Mouse (Mus musculus): ENCODE measurements around the gene Shc3. TPM values are rescaled to one million over a fixed set of nuclear protein-coding genes. Genes with fewer than 3 reads are reported as not detected.

The Shc3 gene
- total RNA-seq, 2 experiments from 2014 or later: 195 to 220 TPM

DNA sequence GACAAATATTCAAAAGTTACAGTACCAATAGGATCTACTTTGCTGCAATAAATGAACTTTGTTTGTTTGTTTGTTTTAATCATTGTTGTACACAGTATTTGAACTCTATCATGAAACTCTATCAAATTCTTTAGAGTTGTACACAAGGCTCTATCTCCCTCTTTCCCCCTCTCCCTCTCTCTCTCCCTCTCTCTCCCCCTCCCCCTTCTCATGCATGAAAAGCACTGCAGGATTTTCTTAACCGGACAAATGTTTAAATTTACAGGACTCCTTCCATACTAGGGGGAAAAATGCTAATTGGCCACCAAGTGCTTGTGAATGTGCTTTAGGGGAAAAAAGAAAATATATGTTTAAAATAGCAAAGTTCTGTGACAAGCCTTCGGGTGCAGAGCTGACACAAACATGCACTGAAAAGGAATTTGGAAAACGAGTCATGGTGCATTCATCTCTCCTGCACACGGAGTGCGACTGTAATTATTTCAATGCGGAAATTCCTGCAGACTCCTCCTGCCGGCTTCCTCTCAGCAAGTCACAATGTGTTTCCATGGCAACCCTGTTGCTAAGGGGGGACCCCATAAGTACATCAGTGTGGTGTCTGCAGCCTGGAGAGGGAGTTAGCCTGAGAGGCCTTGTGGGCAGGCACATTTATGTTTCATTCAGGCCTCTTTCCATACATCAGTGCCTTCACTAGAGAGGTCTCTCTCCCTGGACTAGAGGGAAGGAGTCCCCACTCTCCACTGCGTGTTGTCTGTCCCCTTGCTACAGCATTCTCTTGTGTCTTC, 11.2 kb upstream of the Shc3 start:
- intact Hi-C loops (cut with DNase I): no loop called here
- peak; percentile 54 to 60 for DNase-seq (ENCODE audit: low spot score in 2 of 2)

DNA sequence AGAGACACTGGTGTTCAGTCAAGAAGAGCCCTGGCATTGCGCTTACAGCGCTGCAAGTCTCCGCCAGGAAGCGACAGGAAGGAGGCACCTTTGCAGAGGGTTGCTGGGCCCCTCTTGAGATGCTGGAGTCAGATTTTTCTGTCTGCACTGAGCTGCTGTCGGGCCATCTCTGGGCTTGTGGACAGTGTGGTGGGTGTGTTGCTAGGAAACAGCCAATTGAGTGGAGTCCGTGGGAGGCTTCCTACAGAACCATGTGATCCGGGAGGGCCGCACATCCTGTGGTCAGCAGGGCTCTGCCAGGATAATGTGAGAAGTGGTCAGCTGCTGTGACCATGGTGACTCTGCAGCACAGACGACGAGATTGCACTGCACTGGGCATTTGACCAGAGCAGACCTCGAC, 4.6 kb upstream of the Shc3 start:
- intact Hi-C loops (cut with DNase I): no loop called here
- peak; percentile 78 to 82 for DNase-seq (ENCODE audit: low spot score in 2 of 2)

DNA sequence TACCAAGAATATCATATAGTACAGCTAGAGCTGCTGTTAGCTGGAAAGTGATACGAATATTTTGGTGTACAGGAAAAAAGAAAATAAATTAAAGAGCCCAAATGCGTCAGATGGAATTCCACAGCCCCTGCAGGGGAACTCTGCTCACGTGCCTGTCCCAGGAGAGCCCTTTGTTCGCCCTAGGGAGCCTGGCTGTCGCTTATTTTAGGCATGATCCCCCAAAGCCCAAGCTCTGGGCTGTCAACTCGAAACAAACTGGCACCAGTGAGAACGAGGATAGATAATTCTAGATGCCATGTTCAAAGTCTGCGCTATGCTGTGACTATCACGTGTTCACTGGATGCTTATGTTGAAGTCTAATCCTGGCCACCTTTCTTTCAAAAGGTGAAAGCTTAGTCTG, 892 bp upstream of the Shc3 start:
- intact Hi-C loops (cut with DNase I): no loop called here
- DNase-seq (ENCODE audit: low spot score in 2 of 2): no peak

DNA sequence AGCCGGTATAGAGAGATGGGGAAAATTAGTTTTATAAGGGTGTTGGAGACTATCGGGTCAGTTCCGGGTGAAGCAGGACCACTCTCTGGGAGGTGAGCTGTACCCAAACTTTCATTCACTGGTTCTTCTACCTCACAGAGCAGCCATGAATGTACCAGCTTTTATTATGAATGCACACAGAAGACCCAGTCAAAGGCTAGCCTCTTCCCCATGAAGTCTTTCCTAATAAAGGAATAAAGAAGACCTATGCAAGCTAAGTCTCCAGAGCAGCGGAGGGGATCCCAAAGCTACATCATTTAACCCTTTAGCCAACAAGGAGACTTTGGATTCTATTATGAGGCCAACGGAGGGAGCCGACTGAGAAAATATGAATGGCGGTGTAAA, 458 bp upstream of the Shc3 start:
- intact Hi-C loops (cut with DNase I): loop anchor here (2.0 to 5.0 kb wide), 4 partner anchors 33 to 132 kb away; no protein-coding TSS in a partner anchor

DNA sequence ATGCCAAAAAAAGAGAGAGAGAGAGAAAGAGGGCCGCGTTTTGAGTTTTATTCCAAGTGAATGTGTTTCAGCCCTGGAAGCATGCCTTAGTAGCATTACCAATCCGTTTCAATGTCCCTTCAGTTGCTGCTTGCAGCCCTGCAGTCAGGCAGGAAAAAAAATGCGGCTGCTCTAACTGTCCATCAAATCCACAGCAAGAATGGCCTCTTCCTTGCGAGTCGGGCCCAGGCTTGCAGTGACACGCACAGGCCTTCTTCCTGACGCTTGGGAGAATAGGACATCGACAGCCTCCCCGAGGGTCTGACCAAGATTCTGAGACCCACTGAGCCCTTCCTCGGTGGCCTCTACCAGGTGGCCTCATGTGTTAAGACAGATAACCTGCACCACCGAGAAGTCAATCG, 718 bp downstream of the Shc3 start:
- intact Hi-C loops (cut with DNase I): loop anchor here (2.0 to 5.0 kb wide), 4 partner anchors 34 to 131 kb away; no protein-coding TSS in a partner anchor
- DNase-seq (ENCODE audit: low spot score in 2 of 2): no peak

More for the DNA sequence above, 458 bp upstream of the Shc3 start:
- peak in 1 of 2 experiments; percentile 28 for DNase-seq (ENCODE audit: low spot score in 2 of 2)

DNA sequence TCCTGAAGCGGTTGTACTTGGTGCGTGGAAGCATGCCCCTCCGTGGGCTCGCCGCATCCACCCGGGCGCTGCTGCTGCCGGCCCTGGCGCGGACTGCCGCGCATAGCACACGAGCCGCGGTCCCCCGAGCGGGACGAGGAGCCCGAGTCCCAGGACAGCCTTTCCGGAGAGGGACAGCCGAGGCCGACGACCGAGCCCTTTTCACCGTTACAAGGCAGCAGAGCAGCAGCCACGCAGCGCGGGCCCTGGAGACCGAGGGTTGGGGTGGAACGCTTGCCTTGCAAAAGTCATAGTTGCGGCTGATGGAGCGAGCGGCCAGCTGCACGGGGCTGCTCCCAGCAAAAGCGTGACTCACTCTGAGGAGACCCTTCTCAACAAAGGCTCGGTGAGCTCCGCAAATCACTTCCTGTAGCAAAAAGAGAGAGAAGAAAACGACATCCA, 1.8 kb downstream of the Shc3 start:
- intact Hi-C loops (cut with DNase I): loop anchor here (5.0 kb wide), 3 partner anchors 35 to 130 kb away; no protein-coding TSS in a partner anchor
- peak; percentile 45 to 53 for DNase-seq (ENCODE audit: low spot score in 2 of 2)

DNA sequence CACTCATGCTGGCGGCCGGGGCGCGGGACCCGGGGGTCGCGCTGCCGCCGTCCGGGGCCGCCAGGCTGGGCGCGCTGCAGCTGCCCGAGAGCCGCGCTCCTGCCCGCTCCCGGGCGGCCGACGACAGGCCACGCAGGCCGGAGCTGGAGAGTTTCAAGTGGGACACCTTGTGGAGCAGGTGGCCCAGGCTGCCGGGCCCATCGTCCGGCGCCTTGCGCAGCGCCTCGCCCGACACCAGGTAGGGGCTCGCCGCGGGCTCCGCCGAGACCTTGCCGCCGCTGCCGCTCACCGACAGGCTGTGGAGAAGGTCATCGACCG, 2.2 kb downstream of the Shc3 start:
- intact Hi-C loops (cut with DNase I): loop anchor here (5.0 kb wide), 3 partner anchors 35 to 130 kb away; no protein-coding TSS in a partner anchor
- DNase-seq (ENCODE audit: low spot score in 2 of 2): peak; percentile 38 to 43

DNA sequence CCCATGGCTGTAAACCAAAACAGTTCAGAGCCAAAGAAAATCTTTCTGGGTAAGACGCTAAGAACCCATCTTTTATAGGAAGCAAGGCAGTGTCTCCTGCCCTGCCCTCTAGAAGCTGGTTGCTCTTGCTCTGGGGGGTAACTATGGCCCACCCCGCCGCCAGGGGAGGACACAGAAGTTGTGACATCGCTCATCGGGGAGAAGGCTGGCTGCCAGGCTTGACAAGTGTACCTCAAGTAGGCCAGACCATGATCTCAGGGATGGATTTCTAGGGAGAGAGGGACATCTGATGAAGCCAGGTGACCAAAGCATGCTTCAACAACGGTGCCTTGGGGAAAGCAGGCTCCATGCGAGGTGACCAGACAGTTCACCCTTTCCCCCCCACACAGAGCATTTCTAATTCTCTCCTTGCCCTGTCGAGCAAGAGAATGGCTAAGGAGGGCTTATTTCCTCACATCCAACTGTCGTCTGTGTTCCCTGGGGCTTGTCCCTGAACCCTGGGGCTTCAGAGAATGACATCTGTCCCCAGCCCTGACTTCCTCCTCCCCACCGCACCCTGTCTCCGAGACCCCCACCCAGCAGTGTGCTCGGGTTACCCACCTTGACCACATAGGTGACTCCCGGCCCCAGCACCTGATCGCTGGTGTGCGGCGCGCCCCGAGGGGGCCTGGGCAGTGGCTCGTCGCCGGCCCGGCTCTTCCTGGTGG, 2.7 kb downstream of the Shc3 start:
- DNase-seq (ENCODE audit: low spot score in 2 of 2): peak; percentile 25 to 44
- intact Hi-C loops (cut with DNase I): loop anchor here (5.0 kb wide), 3 partner anchors 36 to 129 kb away; no protein-coding TSS in a partner anchor

DNA sequence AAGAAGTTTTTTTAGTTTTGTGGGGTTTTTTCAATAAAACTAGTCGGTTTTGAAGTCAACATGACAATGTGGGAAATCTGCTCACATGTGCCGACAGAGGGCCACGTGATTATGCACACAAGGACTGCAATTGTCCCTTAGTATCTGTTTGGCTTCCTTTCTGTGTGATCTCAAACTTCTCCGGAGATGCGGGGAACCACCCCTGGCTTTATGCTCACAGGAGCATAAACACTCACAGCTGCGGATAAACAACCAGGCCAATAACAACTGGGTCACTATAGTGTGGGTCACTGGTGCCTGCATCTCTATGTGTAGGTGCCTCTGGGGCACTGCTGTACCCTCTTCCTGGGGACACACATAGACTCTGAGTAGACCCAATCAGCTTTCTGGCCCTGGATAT, 4.5 kb downstream of the Shc3 start:
- no peak for DNase-seq (ENCODE audit: low spot score in 2 of 2)
- intact Hi-C loops (cut with DNase I): loop anchor here (5.0 kb wide), 3 partner anchors 38 to 127 kb away; no protein-coding TSS in a partner anchor

DNA sequence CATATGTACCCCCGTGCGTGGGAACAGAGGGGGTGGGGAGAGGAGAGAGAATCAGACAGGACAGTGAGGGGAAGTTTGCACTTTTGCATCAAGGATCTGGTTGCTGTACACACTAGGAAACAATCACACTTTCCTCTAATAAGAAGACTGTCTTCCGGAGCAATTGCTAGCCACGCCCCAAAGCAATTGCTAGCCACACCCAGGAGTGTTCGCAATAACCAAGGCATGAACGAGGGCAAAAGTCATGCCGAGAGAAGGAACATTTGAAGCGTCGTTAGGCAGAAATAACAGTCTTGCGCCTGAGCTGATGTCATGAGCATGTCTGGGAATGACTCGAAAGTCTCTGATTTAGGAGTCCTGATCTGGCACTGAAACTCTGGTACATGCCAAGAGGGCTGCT, 15.9 kb downstream of the Shc3 start:
- no peak for DNase-seq (ENCODE audit: low spot score in 2 of 2)
- intact Hi-C loops (cut with DNase I): no loop called here

DNA sequence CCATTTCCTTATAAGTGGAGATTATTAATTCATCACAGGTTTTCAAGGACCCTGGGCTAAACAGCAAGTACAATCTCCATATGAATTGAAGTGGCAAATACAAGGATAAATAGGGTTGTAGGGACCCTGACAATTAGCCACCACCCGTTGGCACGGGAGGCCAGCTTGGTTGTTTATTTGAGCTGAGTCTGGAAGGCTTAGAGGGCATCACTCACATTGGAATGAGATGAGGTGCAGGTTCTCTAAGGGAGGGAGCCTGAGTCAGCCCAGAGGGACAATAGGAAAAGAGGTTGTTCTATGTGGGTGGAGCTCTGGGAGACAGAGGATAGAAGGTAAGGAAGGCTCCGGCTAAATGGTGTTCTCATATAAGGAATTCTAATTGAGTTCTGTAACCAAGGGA, 17.0 kb downstream of the Shc3 start:
- no peak for DNase-seq (ENCODE audit: low spot score in 2 of 2)
- intact Hi-C loops (cut with DNase I): no loop called here

DNA sequence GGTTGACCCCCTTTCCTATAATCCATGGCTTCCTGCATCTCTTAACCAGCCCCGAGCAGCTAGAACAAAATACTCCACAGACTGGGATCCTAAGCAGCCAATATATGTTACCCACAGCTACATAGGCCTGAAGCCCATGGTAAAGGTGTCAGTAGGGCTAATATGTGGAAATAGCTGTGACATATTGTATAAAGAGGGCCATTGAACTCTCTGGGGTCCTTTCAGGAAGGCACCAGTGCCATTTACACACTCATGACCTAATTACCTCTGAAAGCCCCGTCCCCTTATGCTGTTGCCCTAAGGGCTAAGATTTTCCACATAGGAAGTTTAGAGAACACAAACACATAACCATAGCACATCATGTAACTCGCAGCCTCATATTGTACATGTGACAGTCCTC, 17.4 kb downstream of the Shc3 start:
- DNase-seq (ENCODE audit: low spot score in 2 of 2): no peak
- intact Hi-C loops (cut with DNase I): no loop called here

DNA sequence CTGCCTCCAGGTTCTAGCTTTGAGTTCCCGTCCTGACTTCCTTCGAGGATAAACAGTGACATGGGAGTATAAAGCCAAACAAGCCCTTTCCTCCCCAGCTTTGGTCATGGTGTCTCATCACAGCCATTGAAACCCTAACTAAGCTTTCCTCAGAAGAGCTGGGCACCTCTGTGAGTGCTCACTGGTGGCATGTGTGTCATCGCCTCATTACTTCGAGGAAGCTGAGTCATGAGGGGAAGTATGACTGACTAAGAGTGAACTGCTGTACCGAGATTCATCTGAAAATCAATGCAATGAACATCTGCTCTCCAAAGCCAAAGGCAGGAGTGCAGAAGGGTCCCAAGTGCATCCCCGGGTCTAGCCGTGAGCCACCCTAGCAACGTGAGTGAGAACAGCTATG, 29.4 kb downstream of the Shc3 start:
- intact Hi-C loops (cut with DNase I): no loop called here
- DNase-seq (ENCODE audit: low spot score in 2 of 2): no peak

DNA sequence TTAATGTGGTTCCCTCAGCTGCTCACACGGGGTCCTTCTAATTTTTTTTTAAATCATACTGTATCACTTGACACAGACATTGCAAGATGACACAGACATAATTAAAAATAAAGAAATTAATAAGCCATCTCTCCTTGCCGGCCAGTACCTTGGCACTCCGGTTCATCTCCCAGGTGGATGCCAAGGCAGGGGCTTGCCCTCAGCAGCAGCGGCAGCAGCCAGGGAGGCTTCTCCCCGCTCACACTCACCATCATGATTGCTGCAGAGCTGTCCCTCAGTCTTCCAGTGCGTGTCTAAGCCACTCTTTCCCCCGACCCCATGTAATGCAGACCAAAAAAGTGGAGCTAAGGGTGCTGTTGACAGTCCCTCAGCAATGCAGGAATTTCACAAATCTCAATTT, 33.9 kb downstream of the Shc3 start:
- intact Hi-C loops (cut with DNase I): no loop called here
- DNase-seq (ENCODE audit: low spot score in 2 of 2): no peak

DNA sequence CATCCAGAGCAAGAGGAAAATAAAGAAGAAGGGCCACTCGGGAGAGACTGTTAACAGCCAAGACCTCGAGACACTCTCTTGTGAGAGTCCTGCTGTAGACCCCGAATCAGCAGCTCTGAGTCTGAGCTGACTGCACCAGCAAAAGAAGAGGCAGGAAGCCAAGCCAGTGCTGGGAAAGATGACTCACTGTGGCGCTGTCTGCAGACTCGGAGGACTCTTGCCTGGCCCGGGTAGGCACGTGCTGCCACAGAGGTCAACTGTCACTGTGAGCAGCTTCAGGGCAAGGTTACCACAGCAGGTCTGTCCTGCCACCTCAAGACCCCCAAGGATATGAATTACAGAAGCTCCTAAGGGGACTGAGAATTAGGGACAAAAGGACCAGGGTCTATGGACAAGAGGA, 42.7 kb downstream of the Shc3 start:
- intact Hi-C loops (cut with DNase I): no loop called here
- DNase-seq (ENCODE audit: low spot score in 2 of 2): peak; percentile 52 to 58

DNA sequence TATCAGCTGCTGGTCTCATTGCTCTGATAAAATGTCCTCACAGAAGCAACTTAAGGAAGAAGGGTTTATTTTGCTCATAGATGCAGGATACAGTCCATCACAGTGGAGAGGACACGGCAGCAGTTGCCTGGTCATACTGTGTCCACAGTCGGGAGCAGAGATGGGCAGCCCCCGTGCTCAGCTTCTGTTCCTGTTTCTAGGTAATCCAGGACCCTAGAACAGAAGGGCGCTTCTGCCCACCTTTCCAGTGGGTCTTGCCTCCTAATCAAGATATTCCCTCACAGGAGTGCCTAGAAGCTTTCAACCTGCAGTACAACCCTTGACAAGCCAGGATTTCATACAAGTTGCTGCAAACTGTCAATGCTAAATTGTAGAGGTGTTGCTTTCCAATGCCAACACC, 44.9 kb downstream of the Shc3 start:
- no peak for DNase-seq (ENCODE audit: low spot score in 2 of 2)
- intact Hi-C loops (cut with DNase I): no loop called here

DNA sequence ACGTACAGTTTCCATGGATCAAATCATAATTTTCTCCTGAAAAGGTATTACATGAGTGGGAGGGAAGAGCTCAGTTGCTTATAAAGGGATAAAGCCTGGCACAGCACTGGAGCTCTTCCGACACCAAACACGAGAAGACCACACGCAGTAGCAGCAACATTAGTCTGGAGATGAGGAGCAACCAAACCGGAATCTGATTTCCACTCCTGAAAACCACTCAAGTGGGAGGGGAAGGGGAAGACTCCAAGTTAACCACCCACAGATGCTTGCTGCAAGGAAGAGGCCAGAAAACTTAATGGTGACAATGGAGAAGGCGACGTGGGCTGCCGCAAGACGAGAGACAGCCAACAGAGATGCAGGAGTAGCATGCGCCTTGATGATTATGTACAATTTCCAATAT, 45.9 kb downstream of the Shc3 start:
- no peak for DNase-seq (ENCODE audit: low spot score in 2 of 2)
- intact Hi-C loops (cut with DNase I): no loop called here

DNA sequence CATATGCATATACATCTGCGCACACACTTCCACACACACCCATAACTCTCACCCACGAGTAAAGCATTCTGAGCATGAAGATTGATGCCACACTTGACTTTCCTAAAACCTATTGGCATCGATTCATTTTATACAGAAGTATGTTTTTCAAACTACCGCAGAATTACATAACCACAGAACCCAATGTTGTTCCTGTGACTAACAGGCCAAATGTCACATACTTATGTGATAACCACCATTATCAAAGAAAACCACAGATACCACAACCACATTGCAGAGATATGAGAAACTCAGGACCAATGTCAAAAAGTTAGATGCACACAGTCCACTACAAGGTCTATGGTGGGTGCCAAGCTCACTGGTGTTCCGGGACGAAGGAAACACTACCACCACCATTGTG, 50.3 kb downstream of the Shc3 start:
- intact Hi-C loops (cut with DNase I): no loop called here
- no peak for DNase-seq (ENCODE audit: low spot score in 2 of 2)

DNA sequence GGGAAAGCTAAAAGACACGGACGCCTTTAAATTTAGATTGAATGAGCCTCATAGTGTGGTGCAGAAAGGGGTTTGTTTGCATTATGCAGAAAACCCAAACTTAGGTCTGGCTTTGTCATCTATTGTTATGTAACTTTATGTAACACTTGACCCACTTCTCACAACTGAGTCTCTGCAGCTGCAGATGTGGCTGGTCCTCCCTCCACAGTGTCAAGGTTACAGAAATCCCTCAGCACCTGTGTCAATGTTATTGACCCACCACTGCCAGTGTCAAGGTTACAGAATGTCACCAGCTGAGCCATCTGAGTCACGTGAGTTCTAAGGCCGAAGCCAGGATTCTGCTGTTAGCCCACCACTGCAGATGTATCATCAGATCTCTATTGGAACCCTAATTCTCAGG, 51.3 kb downstream of the Shc3 start:
- intact Hi-C loops (cut with DNase I): no loop called here
- DNase-seq (ENCODE audit: low spot score in 2 of 2): no peak

DNA sequence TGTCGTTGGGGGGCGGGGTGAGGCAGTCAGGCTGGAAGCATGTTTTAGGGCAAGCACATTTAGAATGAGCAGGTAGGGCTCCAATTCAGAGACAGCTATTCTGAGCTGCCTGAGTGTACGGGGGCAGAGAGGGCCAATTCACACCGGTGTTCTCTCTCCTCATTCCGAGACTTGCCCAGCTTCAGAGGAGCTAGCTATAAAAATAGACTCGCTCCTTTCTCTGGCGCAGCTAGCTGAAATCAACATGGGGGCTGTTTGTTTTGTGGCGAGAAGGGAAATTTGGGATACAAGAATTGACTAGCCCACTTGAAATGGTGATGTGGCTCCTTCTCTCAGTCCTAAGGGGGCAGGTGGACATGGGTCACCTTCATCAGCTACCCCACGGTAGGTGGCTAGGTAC, 60.4 kb downstream of the Shc3 start:
- DNase-seq (ENCODE audit: low spot score in 2 of 2): no peak
- intact Hi-C loops (cut with DNase I): no loop called here

DNA sequence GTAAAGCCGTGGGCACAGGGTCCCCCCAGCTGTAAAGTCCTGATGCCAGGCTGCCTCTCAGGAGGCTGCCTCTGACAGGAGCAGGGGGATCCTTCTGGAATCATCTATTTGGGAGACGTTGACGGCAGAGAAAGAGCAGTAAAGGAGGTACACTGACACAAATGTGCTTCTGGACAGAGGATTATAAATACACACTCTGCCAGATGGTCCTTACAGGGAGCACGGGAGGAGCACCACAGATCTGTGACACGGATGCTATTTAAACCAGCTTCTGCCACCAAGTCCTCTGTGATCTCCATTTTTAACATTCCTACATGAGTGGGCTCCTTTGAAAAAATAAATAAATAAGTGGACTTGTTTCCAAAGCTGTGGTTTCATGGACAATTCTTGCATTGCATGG, 63.5 kb downstream of the Shc3 start:
- intact Hi-C loops (cut with DNase I): no loop called here
- DNase-seq (ENCODE audit: low spot score in 2 of 2): no peak

Measured in left cerebral cortex, postnatal 36 days (tissue).